Mouse (Mus musculus) c-Kit-positive CD71-positive TER-119-positive erythroid progenitor cells, embryonic 14.5 days (primary cell): ENCODE measurements at regions not wholly inside any gene's neighbourhood (a gene's known extent, or its start where the extent isn't known, plus 50 kb on each side); places are given as distances from the start of the nearest gene placed in this dataset.

Source experiments
- DNase-seq: peaks from one replicate; pipeline ENCODE4 v3.0.0-alpha.2; 2013; ENCODE audit warnings: low spot score

DNA sequence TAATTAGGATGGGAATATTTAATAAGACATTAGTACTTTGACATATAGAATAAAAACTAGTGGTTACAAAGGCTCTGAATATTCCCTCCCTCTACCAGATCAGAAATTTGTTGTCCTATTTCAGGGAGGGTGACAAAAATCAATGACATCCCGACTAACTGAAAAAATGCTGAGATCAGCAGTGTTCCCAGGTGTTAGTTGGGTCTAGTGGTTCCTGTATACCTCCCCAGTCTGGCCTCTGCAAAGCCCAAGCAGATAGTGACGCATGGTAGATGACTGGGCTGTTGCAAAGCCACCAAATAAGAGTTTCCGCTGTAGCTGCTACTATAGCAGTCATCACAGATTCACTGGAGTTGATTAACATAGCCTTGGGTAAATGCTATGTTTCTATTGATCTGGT, 59.9 kb upstream of the Gm4791 start:
- DNase-seq, result no peak

DNA sequence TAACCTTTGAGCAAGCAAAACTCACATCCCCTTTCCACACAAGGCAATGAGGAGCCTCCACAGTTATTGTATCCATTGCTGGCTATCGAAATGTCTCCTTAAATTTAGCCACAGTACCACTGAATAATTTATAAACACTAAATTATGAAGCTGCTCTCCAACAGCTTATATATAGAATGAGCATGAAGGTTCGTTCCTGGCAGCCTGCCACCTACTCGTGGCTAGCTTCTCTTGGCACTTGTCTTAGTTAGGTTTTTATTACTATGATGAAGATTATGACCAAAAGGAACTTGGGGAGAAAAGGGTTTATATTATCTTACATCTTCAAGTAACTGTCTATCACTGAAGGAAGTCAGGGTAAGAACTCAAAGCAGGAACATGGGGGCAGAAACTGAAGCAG, 72.9 kb upstream of the Gm4791 start:
- DNase-seq, result no peak

DNA sequence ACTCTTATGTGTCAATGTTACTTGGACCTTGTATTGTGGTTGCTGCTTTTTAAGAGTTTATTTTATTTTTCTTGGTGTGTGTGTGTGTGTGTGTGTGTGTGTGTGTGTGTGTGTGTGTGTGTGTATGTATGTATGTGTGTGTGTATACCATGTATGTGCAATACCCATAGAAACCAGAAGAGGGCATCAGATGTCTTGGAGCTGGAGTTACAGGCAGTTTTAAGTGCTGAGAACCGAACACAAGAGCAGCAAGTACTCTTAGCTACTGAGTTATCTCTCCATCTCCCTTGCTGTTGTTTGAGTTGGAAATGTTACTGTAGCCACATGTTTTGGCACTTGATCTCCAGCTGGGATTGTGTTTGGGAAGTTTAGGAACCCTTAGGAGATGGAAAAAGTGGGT, 78.5 kb upstream of the Gm4791 start:
- no peak for DNase-seq

DNA sequence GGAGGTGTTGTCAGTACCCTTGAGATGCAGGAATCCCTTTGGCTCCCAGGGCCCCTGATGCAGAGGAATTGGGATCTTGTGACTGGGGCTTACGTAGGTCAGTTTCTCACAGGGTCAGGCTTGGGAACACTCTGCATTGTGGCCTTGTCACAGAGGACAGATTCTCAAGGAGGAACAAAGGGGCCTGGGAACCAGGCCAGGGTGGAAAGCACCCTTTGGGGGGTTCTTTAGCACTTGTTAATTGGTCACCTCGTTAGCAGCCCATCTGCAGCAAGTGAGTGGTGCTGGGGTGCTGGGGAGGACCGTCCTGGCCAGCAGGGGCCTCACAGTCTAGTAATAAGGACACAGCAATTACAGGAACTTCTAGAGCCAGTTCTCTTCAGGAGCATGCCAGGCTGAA, 85.3 kb upstream of the Gm4791 start:
- DNase-seq, result no peak

DNA sequence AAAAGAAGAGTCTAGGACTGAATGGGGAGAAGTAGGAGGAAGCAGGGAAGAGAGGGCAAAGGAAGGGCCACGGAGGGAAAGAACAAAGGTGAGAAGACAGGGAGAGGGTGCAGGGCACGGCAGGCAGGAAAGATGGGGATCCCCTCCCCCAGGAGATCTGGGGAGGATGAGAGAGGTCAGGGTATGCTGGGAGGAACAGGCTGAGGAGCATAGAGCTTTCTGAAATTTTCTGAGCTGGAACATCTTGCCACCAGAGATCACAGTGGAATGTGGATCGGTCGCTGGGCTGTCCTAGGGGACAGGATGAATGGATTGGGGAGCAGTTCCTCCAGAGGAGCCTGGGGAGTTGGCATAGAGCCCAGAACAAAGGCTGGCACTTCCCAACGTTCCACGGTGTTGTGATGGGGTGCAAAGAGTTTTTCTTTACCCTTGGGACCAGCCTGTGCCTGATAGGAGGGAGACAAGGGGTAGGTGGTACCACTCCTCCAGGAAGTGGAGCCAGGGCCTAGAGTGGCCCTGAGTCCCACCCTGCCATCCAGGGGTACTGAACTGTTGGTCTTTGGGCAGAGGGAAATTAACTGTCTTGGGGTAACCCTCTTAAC, 89.0 kb upstream of the Gm4791 start:
- DNase-seq, result no peak

DNA sequence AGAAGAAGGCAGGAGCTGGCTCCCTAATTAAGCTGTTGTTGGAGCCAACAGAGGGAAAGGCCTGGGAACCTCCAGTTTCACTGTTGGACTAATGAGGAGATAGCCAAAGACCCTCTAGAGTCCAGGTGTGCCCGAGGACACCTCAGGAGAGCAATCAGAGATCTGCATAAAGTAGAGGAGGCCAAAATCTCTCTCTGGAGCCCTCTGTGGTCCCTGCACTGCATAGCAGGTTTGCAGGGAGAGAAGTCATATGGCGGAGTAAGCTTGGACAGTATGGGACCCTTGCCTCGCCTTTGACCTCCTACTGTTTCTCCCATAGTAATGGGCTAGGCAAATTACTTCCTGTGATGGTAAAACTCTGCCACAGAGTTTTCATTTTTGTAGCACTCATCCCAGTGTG, 93.5 kb upstream of the Gm4791 start:
- no peak for DNase-seq

DNA sequence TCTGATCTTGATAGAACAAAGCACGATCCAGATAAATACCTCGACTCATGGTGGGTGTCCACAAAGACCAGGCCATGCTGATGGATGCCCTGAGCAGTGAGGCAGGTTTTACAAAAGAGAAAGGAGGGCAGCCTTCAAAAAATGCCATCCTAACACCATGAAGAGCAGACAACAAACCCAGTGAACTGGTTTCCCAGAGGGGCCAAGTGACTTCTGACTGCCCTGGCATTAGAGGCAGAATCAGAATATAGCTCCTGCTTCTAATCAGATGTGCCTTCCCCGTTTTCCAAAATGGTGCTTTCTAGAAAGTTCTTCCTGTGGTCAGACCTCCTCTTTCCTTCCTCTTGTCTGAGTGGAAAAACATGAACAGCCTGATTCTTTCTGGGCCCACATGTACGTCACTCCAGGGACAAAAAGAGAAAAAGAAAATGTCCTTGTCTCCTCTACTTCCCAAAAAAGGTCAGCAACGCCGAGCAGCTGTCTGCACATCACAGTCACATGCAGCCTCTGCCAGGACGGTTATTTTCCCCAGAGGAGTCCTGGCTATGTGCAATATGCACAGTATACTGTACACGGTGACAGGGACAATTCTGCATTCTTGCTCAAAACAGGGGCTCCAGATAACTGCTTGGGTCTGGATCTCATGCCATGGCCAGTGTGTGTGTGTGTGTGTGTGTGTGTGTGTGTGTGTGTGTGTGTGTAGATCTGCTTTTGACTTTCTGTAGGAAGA, 94.9 kb upstream of the Gm4791 start:
- no peak for DNase-seq

DNA sequence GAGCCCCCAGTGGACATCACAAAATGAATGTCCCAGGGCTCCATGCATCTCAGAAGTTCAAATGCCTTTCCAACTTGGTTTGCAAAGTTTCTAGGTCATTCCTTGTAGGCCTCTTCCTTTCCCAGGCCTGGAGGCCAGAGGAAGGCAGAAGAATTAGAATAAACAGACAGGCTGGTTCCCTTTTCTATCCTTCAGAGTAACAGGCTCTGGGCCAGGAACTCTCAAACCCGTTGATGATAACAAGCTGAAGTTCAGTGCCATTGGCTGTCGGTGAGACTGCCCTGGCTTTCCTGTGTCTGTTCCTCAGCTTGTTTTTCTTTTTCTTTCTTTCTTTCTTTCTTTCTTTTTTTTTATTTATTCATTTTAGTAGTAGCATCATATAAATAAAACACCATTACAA, 99.3 kb upstream of the Gm4791 start:
- no peak for DNase-seq

DNA sequence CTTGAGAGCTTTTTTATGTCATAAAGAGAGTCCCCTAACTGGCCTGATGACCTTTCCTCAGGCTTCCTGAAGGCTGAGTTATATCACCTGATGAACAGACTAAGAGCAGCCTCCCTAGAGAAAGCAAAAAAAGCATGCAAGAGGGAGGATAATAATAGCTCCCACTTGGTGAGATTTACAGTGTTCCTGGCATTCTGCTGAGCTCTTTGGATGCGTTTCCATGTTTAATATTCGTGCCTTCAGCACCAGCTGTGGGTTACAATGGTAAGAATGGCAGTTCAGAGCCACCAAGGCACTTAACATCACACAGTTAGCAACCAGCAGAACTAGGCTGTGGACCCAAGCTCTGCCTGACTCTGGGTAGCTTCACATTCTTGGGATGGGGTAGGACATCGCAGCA, 100.4 kb upstream of the Gm4791 start:
- DNase-seq, result no peak

DNA sequence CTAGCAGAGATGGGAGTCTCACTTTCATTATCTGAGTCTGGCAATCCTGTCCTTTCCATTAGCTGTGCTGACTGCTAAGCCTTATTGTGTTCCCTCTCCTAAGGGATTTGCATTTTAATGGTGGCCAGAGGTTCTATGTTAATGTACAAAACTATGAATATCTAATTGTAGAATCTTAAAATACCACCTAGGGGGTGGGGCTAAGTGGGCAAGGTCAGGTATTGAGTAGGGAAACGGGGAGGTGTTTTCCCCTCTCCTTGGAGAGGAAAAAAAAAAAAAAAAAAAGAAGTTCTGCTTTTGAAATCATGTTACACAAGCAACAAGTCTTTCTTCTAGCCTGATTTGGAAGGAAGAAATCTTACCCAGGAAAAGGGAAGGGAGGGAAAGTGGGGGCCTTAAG, 106.7 kb upstream of the Gm4791 start:
- DNase-seq, result no peak

DNA sequence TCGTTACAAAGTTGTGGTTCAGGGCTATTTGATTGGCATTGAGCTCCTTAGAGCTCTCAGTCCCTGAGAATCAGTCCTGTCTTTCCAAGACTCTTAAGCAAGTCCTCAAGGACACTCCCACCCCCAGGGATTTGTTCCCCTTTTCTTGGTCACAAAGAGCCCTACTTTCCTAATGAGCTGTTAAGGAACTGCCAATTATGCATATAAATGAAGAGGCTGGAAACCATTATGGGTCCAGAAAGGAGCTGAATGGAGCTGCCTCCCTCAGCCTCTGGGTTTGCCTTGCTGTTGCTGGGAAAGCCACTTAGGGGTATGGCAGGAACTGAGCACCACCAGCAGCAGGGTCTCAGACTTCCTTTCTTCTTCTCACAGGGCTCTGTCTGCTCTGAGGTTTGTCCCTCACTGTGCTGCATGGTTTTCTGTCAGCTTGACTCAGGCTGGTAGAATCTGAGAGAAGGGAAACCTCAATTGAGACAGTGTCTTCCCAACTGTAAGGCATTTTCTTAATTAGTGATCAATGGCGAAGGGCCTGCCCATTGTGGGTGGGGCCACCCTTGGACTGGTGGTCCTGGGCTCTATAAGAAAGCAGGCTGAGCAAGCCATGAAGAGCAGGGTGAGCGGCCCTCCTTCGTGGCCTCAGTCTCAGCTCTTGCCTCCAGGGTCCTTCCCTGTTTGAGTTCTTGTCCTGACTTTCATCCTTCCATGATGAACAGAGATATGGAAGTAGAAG, 108.4 kb upstream of the Gm4791 start:
- no peak for DNase-seq

DNA sequence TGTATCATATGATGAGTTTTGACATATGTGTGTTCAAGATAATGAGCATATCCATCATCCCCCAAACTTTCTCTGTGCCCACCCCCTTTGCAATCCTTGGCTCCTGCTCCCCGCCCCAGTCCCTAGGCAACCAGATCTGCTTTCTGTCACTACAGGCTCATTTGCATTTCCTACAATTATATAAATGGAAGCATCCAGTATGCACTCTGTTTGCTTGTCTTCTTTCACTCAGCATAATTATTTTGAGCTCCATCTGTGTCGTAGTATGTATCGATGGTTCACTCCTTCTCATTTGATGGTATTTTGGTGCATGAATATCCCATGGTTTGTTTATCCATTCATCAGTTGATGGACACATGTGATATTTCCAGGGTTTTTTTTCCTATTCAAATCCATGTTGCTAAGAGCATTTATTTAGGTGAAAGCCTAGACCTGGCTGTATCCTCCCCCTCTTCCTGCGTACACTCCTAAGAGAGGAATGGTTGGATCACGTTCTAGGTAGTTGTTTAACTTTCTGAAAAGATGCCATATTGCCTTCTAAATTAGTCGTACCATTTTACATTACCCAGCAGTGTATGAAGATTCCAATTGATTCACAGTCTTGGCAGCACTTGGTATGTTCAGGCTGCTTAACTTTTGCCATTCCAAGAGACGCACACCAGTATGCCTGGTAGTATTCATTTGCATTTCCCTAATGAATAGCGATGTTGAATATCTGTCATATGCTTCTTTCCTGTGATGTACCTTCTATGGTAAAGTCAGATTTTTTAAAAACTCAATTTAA, 127.1 kb upstream of the Gm4791 start:
- no peak for DNase-seq

DNA sequence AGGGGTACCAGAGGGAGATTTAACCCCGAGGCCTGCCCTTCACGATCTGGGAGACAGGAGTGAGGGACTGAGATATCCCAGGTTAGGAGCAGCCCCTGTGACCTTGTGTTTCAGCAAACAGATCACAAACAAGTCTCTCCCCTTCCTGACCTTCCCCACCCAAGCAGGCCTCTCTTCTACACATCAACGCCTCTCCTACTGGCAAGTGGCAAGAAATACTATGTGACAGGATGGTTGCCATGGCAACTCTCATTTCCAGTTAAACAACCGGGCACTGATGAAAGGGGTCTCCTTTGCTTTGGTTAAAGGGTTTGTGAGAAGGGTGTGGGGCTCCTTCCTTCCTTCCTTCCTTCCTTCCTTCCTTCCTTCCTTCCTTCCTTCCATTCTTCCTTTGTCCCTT, 134.6 kb upstream of the Gm4791 start:
- no peak for DNase-seq

DNA sequence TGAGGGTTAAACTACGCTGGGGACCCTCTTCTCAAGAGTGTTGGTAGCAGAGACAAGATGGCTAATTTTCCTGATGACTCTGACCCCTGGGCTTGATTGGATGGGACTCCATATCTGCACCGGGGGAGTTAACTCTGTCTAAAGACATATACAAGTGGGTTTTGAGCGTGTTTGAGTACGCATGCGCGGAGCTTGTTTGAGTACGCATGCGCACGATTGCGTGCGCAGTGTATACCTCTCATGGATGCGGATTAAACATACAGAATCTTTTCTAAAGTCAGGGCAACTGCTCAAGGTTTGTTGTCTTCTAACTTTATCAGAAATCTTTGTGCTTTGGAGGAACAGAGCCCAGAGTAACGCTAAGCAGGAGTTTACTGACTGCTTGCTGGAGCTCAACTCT, 146.8 kb upstream of the Gm4791 start:
- DNase-seq, result no peak

DNA sequence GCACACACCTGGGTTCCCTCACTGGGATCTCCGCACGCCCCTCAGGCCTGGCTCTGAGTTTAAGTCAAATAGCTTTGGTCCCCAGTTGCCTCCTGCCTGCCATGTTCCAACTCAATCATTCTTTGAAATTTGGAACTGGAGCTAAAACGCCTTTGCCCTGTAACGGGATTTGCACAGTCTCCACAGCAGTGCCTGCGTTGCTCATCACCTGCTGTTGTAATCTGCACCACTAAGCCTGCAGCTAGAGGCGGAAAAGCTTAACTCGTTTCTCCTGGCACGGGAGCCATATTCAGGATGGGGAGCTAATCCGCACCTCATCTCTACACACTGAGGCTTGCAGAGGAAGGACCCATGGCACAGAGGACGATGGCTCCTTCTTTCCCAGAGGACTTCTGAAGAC, 147.2 kb upstream of the Gm4791 start:
- DNase-seq, result no peak

DNA sequence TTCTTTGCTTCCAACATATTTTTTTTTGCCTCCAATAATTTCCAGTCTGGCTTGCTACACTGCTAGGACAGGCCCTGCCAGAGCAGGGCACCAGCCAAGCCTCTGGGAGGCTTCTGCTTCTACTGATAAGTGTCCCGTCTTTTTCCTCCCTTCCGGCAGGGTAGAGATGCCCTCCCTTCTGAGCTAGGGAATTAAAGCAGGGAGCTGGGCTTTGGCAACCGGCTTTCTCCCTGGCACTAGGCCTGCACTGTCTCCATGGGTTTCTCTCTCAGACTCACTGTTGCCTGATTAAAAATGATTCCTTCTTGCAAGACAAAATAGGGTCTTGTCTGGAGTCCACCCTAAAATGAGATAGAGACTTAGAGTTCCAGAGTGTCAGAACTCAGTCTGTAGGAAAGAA, 153.3 kb upstream of the Gm4791 start:
- DNase-seq, result no peak

DNA sequence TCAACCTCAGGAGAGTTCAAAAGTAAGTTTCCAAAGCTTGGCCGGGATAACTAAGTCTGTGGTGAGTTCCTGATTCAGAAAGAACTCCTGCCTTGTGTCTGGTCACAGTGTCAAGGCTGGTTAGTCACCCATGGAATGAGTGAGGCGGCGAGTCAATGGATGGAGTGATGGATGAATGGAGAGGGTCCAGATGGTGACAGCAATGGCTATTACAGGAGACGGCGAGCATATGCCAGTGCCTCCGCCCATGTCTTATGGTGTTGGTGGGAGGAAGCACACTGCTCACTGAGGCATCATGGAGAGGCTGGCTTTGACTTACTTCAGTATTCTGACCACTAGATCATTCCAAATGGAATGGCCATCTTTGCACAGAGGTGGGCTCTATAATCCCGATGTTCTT, 154.8 kb upstream of the Gm4791 start:
- no peak for DNase-seq

DNA sequence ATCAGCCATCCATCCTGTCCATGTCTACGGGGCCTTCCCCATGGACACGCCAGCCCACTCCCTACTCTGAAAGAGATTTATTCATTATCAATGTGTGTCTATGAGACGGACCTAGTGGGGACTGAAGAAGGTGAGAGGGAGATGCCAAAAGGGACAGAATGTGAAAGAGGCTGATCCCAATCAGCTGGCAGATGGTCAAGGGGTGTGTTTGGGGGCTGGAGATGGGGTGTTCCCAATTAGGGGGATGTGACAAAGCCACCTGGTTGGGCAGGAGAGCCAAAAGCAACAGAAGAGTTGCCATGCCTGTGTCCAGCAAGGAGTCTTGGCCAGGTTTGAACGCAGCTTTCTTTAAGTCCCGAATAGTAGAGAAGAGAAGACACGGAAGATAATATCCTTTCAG, 157.0 kb upstream of the Gm4791 start:
- no peak for DNase-seq

DNA sequence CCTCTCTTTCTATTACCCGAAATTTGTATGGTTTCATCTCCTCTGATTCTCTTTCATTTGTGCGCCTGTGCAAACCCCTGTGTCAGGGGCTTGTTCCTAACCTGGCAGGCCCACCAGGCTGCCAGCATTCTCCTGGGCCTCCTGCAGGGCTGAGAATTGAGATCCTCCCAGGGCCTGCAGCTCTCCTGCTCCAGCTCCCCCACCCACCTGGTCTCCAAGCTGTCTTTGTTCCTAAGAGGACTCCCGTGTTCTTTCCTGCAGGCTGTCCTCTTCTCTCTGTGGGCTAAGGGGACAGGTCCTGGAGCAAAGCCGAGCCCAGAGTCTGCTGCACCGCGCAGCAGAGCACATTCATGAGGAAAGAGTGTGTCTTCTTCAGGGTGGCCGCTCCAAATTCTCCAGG, 163.3 kb upstream of the Gm4791 start:
- DNase-seq, result no peak

DNA sequence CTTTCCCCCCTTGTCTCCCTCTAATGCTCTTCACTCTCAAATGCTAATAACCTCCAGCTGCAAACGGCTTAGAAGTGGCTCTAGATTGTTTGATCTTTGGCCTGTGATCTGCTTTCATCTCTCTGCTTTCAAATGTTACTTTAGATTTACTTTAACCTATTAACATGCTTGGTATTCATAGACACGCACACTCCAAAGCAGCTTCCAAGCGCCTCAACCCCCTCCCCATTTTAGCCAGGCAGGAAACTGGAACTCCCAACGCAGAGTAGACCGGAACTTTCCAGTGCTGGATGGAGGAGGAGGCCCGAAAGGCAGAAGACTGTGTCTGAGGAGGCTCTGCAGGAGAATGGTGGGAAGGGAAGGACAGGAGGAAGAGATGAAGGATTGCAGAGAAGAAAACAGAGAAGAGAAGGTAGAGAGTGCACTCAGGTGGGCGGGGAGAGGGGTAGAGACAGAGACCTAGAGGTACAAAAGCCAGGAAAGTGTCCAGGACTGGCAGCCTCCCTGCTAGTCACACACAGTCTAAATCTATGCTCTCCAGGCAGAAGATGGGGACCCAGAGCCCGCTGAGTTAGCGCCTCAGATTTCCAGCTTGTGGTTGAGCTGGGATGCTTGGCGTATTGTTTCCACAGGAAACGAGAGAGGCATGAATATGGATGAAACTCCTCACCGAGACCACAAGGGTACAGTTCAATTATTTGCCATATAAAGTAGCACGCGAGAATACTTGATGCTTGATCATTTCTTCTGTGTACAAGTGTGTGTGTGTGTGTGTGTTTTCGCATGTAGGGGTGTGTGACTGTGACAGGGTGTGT, 167.6 kb upstream of the Gm4791 start:
- DNase-seq, result no peak

DNA sequence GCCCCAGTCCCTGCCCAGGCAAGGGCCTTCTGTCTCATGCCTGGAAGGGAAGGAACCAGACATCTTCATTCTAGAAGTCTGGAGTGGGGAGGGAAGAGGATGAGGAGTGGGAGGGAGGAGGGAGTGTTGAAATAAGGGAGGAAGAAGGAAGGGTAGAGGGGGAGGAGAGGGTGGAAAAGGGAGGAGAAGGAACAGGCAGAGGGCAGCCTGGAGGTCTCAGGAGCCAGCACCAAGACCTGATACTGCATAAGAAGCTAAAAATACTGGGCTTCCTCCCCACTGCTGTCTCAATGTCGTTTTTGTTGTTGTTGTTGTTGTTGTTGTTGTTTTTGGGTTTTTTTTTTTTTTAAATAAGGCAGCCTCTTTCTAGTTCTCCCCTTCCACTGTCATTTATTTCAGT, 168.2 kb upstream of the Gm4791 start:
- no peak for DNase-seq

DNA sequence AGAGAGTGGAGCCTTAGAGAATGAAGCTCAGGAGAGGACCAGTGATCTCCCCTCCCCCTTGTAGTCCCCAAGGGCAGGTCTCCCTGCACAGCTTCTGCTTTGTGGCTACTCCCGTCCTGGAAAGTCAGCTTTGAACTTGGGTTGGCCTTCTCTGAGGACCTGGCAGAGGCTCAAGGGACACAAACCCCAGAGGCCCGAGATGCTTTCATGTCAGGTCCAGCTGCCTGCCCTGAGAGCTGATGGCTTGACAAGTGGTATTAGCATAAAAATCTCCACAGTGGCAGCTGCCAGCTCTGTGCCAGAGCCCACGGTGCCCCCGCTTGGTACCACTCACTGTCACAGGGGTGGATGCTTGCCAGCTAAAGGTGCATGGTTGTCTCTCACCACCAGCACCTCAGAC, 173.8 kb upstream of the Gm4791 start:
- DNase-seq, result no peak
